Mouse (Mus musculus) liver, adult 2 months (tissue): ENCODE measurements around the gene Scd4. TPM values are rescaled to one million over a fixed set of nuclear protein-coding genes. Genes with fewer than 3 reads are reported as not detected.
"Not testable (repeated sequence)": the region's sequence is repeated elsewhere in the genome, so short reads cannot be mapped to it uniquely, and the experiment has no call there.

Source experiments
- DNase-seq: peaks from one replicate; pipeline ENCODE4 v3.0.0-alpha.2; 2011; ENCODE audit warnings: low read depth, low spot score; ENCODE audit errors: extremely low read depth
- H3K27ac ChIP-seq: fragments of 200-500 bp; replicated peaks from 2 replicates; pipeline ENCODE4 v1.5.1; 2012; ENCODE audit warnings: low read depth, mild to moderate bottlenecking, control low read depth, inconsistent platforms, low read length; ENCODE audit not compliant: insufficient read depth
- H3K27me3 ChIP-seq: fragments of 200-500 bp; 2 replicates; pipeline ENCODE4 v1.6.1; 2012; ENCODE audit warnings: mild to moderate bottlenecking, moderate library complexity, low read length, inconsistent platforms; ENCODE audit not compliant: control insufficient read depth, insufficient read depth
- H3K36me3 ChIP-seq: fragments of 200-500 bp; 2 replicates; pipeline ENCODE4 v1.6.1; 2012; ENCODE audit warnings: low read length, inconsistent platforms; ENCODE audit not compliant: control insufficient read depth, insufficient read depth
- H3K4me1 ChIP-seq: fragments of 200-500 bp; 2 replicates; pipeline ENCODE4 v1.6.1; 2011; ENCODE audit warnings: low read length; ENCODE audit not compliant: control insufficient read depth, insufficient read depth
- H3K4me3 ChIP-seq: fragments of 200-500 bp; 2 replicates; pipeline ENCODE4 v1.5.1; 2011; ENCODE audit warnings: low read depth, mild to moderate bottlenecking, control low read depth, low read length, moderate library complexity; ENCODE audit not compliant: insufficient read depth
- H3K79me2 ChIP-seq: fragments of 200-500 bp; 2 replicates; pipeline ENCODE4 v1.6.1; 2012; ENCODE audit warnings: inconsistent platforms, mild to moderate bottlenecking, low read length, moderate library complexity; ENCODE audit not compliant: control insufficient read depth, insufficient read depth
- H3K9ac ChIP-seq: fragments of 200-500 bp; 2 replicates; pipeline ENCODE4 v1.6.1; 2012; ENCODE audit warnings: low read depth, mild to moderate bottlenecking, control low read depth, inconsistent platforms, low read length
- CTCF ChIP-seq: fragments of 200-500 bp; IDR thresholded peaks from 2 replicates; pipeline ENCODE4 v1.5.1; 2011; ENCODE audit warnings: low read depth, low read length, control low read depth
- POLR2A ChIP-seq: fragments of 200-500 bp; IDR thresholded peaks from 2 replicates; pipeline ENCODE4 v1.6.1; 2011; ENCODE audit warnings: low read length, control low read depth; ENCODE audit not compliant: insufficient read depth; ENCODE audit errors: extremely low read depth
- WGBS: fragments of 180-500 bp; shearing (Covaris S2); methylation state at CpG from one replicate; pipeline ENCODE4 v1.1.7; 2018; 5-methylcytosine and 5-hydroxymethylcytosine counted together
- polyA plus RNA-seq: library from polyadenylated mRNA; depleted of rRNA; stranded (reverse); fragments of >200 nt; gene quantifications from 2 replicates; pipeline ENCODE4 v1.2.3, GENCODE M21; 2012
- total RNA-seq: library from RNA; depleted of rRNA; stranded (reverse); fragments of >200 nt; gene quantifications from 2 replicates; pipeline ENCODE4 v1.2.3, GENCODE M21; 2014

The Scd4 gene
- total and polyA plus RNA-seq, 2 experiments: 0.07 to 0.09 TPM

GRCm38 (mm10) chr19:44306171-44306570, 26.7 kb upstream of the Scd4 start:
- Histone ChIP-seq H3K79me2 (no peaks in the 10 kb centered on the region), H3K27ac (no peak overlapping the region), H3K36me3 (no peaks in the 10 kb centered on the region), H3K27me3 (peaks cover 7% of the 10 kb centered on the region; the same call in 1 of the 2 replicates), H3K9ac (no peak overlapping the region), H3K4me1 (no peaks in the 10 kb centered on the region), H3K4me3 (no peak overlapping the region)
- DNase-seq: no peak
- TF ChIP-seq POLR2A: no peak
- no peak for TF ChIP-seq CTCF
- WGBS: 87% methylated on average over 7 of the region's 7 CpGs

- WGBS: 90% methylated on average over 9 of the region's 9 CpGs
- no peak for DNase-seq
- no peak overlapping the region for H3K4me3 ChIP-seq
- no peak overlapping the region for H3K27ac ChIP-seq
- peaks cover 10% of the 10 kb centered on the region; the same call in 1 of the 2 replicates for H3K27me3 ChIP-seq
- H3K36me3 ChIP-seq: no peaks in the 10 kb centered on the region
- no peaks in the 10 kb centered on the region for H3K4me1 ChIP-seq
- TF ChIP-seq CTCF (no peak), POLR2A (no peak)
- H3K79me2 ChIP-seq: no peaks in the 10 kb centered on the region
- H3K9ac ChIP-seq: no peak overlapping the region
Observed at GRCm38 (mm10) chr19:44307101-44307914, 25.6 kb upstream of the Scd4 start.

GRCm38 (mm10) chr19:44307915-44308470, 24.9 kb upstream of the Scd4 start:
- WGBS: 89% methylated on average over 6 of the region's 6 CpGs
- Histone ChIP-seq H3K4me3 (no peak overlapping the region), H3K36me3 (no peaks in the 10 kb centered on the region), H3K9ac (no peak overlapping the region), H3K4me1 (no peaks in the 10 kb centered on the region), H3K27ac (no peak overlapping the region), H3K27me3 (peaks cover 10% of the 10 kb centered on the region; the same call in 1 of the 2 replicates), H3K79me2 (no peaks in the 10 kb centered on the region)
- TF ChIP-seq CTCF (no peak), POLR2A (no peak)
- no peak for DNase-seq

- Histone ChIP-seq H3K36me3 (no peaks in the 10 kb centered on the region), H3K27ac (no peak overlapping the region), H3K4me1 (no peaks in the 10 kb centered on the region), H3K9ac (no peak overlapping the region), H3K27me3 (peaks cover 10% of the 10 kb centered on the region; the same call in 1 of the 2 replicates), H3K4me3 (no peak overlapping the region), H3K79me2 (no peaks in the 10 kb centered on the region)
- no peak for DNase-seq
- WGBS: 86% methylated on average over 8 of the region's 8 CpGs
- TF ChIP-seq POLR2A (no peak), CTCF (no peak)
Observed at GRCm38 (mm10) chr19:44308611-44309246, 24.2 kb upstream of the Scd4 start.

GRCm38 (mm10) chr19:44309351-44310154, 23.3 kb upstream of the Scd4 start:
- DNase-seq: no peak
- H3K27ac ChIP-seq: no peak overlapping the region
- WGBS: 87% methylated on average over 12 of the region's 12 CpGs

GRCm38 (mm10) chr19:44310155-44310575, 22.7 kb upstream of the Scd4 start:
- WGBS: 92% methylated on average over 1 of the region's 1 CpGs
- H3K79me2 ChIP-seq, H3K9ac ChIP-seq: not testable (repeated sequence)

More at GRCm38 (mm10) chr19:44309351-44310154, 23.3 kb upstream of the Scd4 start:
- H3K4me1 ChIP-seq: peaks cover 2% of the 10 kb centered on the region; the same call in 1 of the 2 replicates
- no peak for TF ChIP-seq CTCF
- no peak for TF ChIP-seq POLR2A
- no peak overlapping the region for H3K4me3 ChIP-seq
- no peak overlapping the region for H3K9ac ChIP-seq
- H3K27me3 ChIP-seq: peaks cover 7% of the 10 kb centered on the region; the same call in 1 of the 2 replicates
- H3K36me3 ChIP-seq: no peaks in the 10 kb centered on the region
- H3K79me2 ChIP-seq: no peaks in the 10 kb centered on the region

More at GRCm38 (mm10) chr19:44310155-44310575, 22.7 kb upstream of the Scd4 start:
- not testable (repeated sequence) for H3K27ac ChIP-seq, DNase-seq, H3K36me3 ChIP-seq, H3K27me3 ChIP-seq, H3K4me1 ChIP-seq, H3K4me3 ChIP-seq
